Mouse (Mus musculus) hindbrain, embryonic 12.5 days (tissue): ENCODE results near the gene Adamtsl1. TPM values are rescaled to one million over a fixed set of nuclear protein-coding genes. Genes with fewer than 3 reads are reported as not detected.

Source experiments
- ATAC-seq: fragments of 200-750 bp; cut with Nextera tagmentation; 2 replicates; pipeline ENCODE4 v1.8.0; 2017; ENCODE audit warnings: moderate TSS enrichment; ENCODE audit not compliant: low FRiP score
- H3K27ac ChIP-seq: fragments of 300-500 bp; sonication (generic); 2 replicates; pipeline ENCODE4 v1.5.1; 2016; ENCODE audit warnings: mild to moderate bottlenecking
- H3K27me3 ChIP-seq: fragments of 300-500 bp; sonication (generic); 2 replicates; pipeline ENCODE4 v1.6.1; 2016; ENCODE audit warnings: mild to moderate bottlenecking
- H3K36me3 ChIP-seq: fragments of 300-500 bp; sonication (generic); 2 replicates; pipeline ENCODE4 v1.6.1; 2016; ENCODE audit warnings: mild to moderate bottlenecking
- H3K4me1 ChIP-seq: fragments of 300-500 bp; sonication (generic); 2 replicates; pipeline ENCODE4 v1.6.1; 2016
- H3K4me2 ChIP-seq: fragments of 300-500 bp; sonication (generic); replicated peaks from 2 replicates; pipeline ENCODE4 v1.6.1; 2016; ENCODE audit warnings: mild to moderate bottlenecking
- H3K4me3 ChIP-seq: fragments of 300-500 bp; sonication (generic); 2 replicates; pipeline ENCODE4 v1.5.1; 2016; ENCODE audit warnings: mild to moderate bottlenecking
- H3K9ac ChIP-seq: fragments of 300-500 bp; sonication (generic); 2 replicates; pipeline ENCODE4 v1.6.1; 2016; ENCODE audit warnings: mild to moderate bottlenecking, moderate library complexity
- H3K9me3 ChIP-seq: fragments of 300-500 bp; sonication (generic); replicated peaks from 2 replicates; pipeline ENCODE4 v1.6.1; 2016; ENCODE audit warnings: mild to moderate bottlenecking
- WGBS: fragments of 180-500 bp; shearing (Covaris S2); methylation state at CpG from one replicate; pipeline ENCODE4 v1.1.7; 2016; 5-methylcytosine and 5-hydroxymethylcytosine counted together
- polyA plus RNA-seq: library from polyadenylated mRNA; unstranded; fragments of >200 nt; fragmentation: Nextera tagmentation; extraction: Ambion mirVana; gene quantifications from 2 replicates; pipeline ENCODE4 v1.2.1, GENCODE M21; 2016

Adamtsl1 gene
- polyA plus RNA-seq, 1 experiment from 2014 or later, result 28.0 TPM

GRCm38 (mm10) chr4:86278546-86278945 lies 764.6 kb downstream of the Adamtsl1 start:
- Histone ChIP-seq H3K9me3 (no peaks in the 10 kb centered on the region), H3K27ac (no peak overlapping the region), H3K36me3 (no peaks in the 10 kb centered on the region), H3K27me3 (no peaks in the 10 kb centered on the region), H3K4me3 (no peak overlapping the region), H3K4me2 (no peak overlapping the region), H3K9ac (no peak overlapping the region), H3K4me1 (peaks cover 17% of the 10 kb centered on the region)
- 35% methylated on average over 5 of the region's 5 CpGs for WGBS
- ATAC-seq, result no peak

GRCm38 (mm10) chr4:86286572-86286971 lies 772.6 kb downstream of the Adamtsl1 start:
- no peak for ATAC-seq
- Histone ChIP-seq H3K4me1 (0 out of 2 replicates have a peak, but pooled peaks cover 3% of the 10 kb centered on the region), H3K9ac (no peak overlapping the region), H3K4me3 (no peak overlapping the region), H3K36me3 (no peaks in the 10 kb centered on the region), H3K9me3 (no peaks in the 10 kb centered on the region), H3K4me2 (no peak overlapping the region), H3K27ac (no peak overlapping the region), H3K27me3 (no peaks in the 10 kb centered on the region)
- 92% methylated on average over 1 of the region's 1 CpGs for WGBS

- Histone ChIP-seq H3K27ac (no peak overlapping the region), H3K36me3 (no peaks in the 10 kb centered on the region), H3K9ac (no peak overlapping the region), H3K4me3 (no peak overlapping the region), H3K4me2 (no peak overlapping the region), H3K4me1 (0 out of 2 replicates have a peak, but pooled peaks cover 3% of the 10 kb centered on the region), H3K27me3 (no peaks in the 10 kb centered on the region), H3K9me3 (no peaks in the 10 kb centered on the region)
- ATAC-seq, result no peak
- 89% methylated on average over 4 of the region's 4 CpGs for WGBS
Measured at GRCm38 (mm10) chr4:86288264-86288663, 774.3 kb downstream of the Adamtsl1 start.

- Histone ChIP-seq H3K9ac (no peak overlapping the region), H3K4me1 (0 out of 2 replicates have a peak, but pooled peaks cover 3% of the 10 kb centered on the region), H3K27ac (no peak overlapping the region), H3K4me2 (no peak overlapping the region), H3K36me3 (no peaks in the 10 kb centered on the region), H3K9me3 (no peaks in the 10 kb centered on the region), H3K4me3 (no peak overlapping the region), H3K27me3 (no peaks in the 10 kb centered on the region)
- no peak for ATAC-seq
- 67% methylated on average over 12 of the region's 12 CpGs for WGBS
Measured at GRCm38 (mm10) chr4:86289511-86290273, 775.7 kb downstream of the Adamtsl1 start.

- whole genome bisulfite sequencing, result 45% methylated on average over 2 of the region's 2 CpGs
Measured at GRCm38 (mm10) chr4:86294828-86295251, 780.9 kb downstream of the Adamtsl1 start.

GRCm38 (mm10) chr4:86301469-86301868 lies 787.5 kb downstream of the Adamtsl1 start:
- no peaks in the 10 kb centered on the region for H3K27me3 ChIP-seq
- H3K4me2 ChIP-seq, result no peak overlapping the region
- H3K4me3 ChIP-seq, result no peak overlapping the region
- WGBS, result 87% methylated on average over 6 of the region's 6 CpGs
- 0 out of 2 replicates have a peak, but pooled peaks cover 3% of the 10 kb centered on the region for H3K9me3 ChIP-seq
- ATAC-seq, result no peak
- H3K27ac ChIP-seq, result no peak overlapping the region
- no peak overlapping the region for H3K9ac ChIP-seq
- no peaks in the 10 kb centered on the region for H3K36me3 ChIP-seq
- no peaks in the 10 kb centered on the region for H3K4me1 ChIP-seq

More at GRCm38 (mm10) chr4:86294828-86295251, 780.9 kb downstream of the Adamtsl1 start:
- Histone ChIP-seq H3K4me1 (peaks cover 3% of the 10 kb centered on the region; the same call in 1 of the 2 replicates), H3K36me3 (no peaks in the 10 kb centered on the region), H3K9ac (no peak overlapping the region), H3K27me3 (no peaks in the 10 kb centered on the region), H3K9me3 (0 out of 2 replicates have a peak, but pooled peaks cover 3% of the 10 kb centered on the region), H3K27ac (no peak overlapping the region), H3K4me3 (no peak overlapping the region), H3K4me2 (no peak overlapping the region)
- ATAC-seq, result no peak

GRCm38 (mm10) chr4:86302095-86302494 lies 788.1 kb downstream of the Adamtsl1 start:
- no peaks in the 10 kb centered on the region for H3K36me3 ChIP-seq
- H3K4me2 ChIP-seq, result no peak overlapping the region
- H3K4me1 ChIP-seq, result no peaks in the 10 kb centered on the region
- 77% methylated on average over 4 of the region's 4 CpGs for WGBS
- no peak for ATAC-seq
- H3K4me3 ChIP-seq, result no peak overlapping the region
- 0 out of 2 replicates have a peak, but pooled peaks cover 3% of the 10 kb centered on the region for H3K9me3 ChIP-seq
- no peak overlapping the region for H3K27ac ChIP-seq
- H3K9ac ChIP-seq, result no peak overlapping the region
- H3K27me3 ChIP-seq, result no peaks in the 10 kb centered on the region

GRCm38 (mm10) chr4:86306753-86307152 lies 792.8 kb downstream of the Adamtsl1 start:
- H3K4me3 ChIP-seq, result no peak overlapping the region
- no peaks in the 10 kb centered on the region for H3K9me3 ChIP-seq
- ATAC-seq, result no peak
- H3K27me3 ChIP-seq, result no peaks in the 10 kb centered on the region
- H3K4me2 ChIP-seq, result no peak overlapping the region
- H3K36me3 ChIP-seq, result no peaks in the 10 kb centered on the region
- no peaks in the 10 kb centered on the region for H3K4me1 ChIP-seq
- no peak overlapping the region for H3K9ac ChIP-seq
- no peak overlapping the region for H3K27ac ChIP-seq

GRCm38 (mm10) chr4:86309178-86309577 lies 795.2 kb downstream of the Adamtsl1 start:
- Histone ChIP-seq H3K27me3 (no peaks in the 10 kb centered on the region), H3K36me3 (no peaks in the 10 kb centered on the region), H3K9ac (no peak overlapping the region), H3K9me3 (no peaks in the 10 kb centered on the region), H3K27ac (no peak overlapping the region), H3K4me2 (no peak overlapping the region), H3K4me1 (no peaks in the 10 kb centered on the region), H3K4me3 (no peak overlapping the region)
- WGBS, result 85% methylated on average over 2 of the region's 2 CpGs
- ATAC-seq, result no peak

GRCm38 (mm10) chr4:86310806-86311730 lies 797.1 kb downstream of the Adamtsl1 start:
- no peak for ATAC-seq
- H3K27ac ChIP-seq, result no peak overlapping the region

GRCm38 (mm10) chr4:86312366-86312765 lies 798.4 kb downstream of the Adamtsl1 start:
- H3K9ac ChIP-seq, result no peak overlapping the region
- no peak overlapping the region for H3K4me3 ChIP-seq
- H3K4me1 ChIP-seq, result no peaks in the 10 kb centered on the region
- 78% methylated on average over 2 of the region's 2 CpGs for WGBS
- no peak for ATAC-seq
- H3K36me3 ChIP-seq, result no peaks in the 10 kb centered on the region
- H3K4me2 ChIP-seq, result no peak overlapping the region
- H3K27me3 ChIP-seq, result no peaks in the 10 kb centered on the region
- no peak overlapping the region for H3K27ac ChIP-seq
- H3K9me3 ChIP-seq, result no peaks in the 10 kb centered on the region

More at GRCm38 (mm10) chr4:86310806-86311730, 797.1 kb downstream of the Adamtsl1 start:
- Histone ChIP-seq H3K4me3 (no peak overlapping the region), H3K9ac (no peak overlapping the region), H3K36me3 (no peaks in the 10 kb centered on the region), H3K27me3 (no peaks in the 10 kb centered on the region), H3K4me2 (no peak overlapping the region), H3K9me3 (no peaks in the 10 kb centered on the region), H3K4me1 (no peaks in the 10 kb centered on the region)
- 77% methylated on average over 7 of the region's 7 CpGs for WGBS

GRCm38 (mm10) chr4:86314442-86314841 lies 800.5 kb downstream of the Adamtsl1 start:
- ATAC-seq, result no peak
- Histone ChIP-seq H3K36me3 (no peaks in the 10 kb centered on the region), H3K4me1 (no peaks in the 10 kb centered on the region), H3K27me3 (no peaks in the 10 kb centered on the region), H3K4me2 (no peak overlapping the region), H3K27ac (no peak overlapping the region), H3K9ac (no peak overlapping the region), H3K9me3 (no peaks in the 10 kb centered on the region), H3K4me3 (no peak overlapping the region)
- 80% methylated on average over 3 of the region's 3 CpGs for WGBS
